Mouse (Mus musculus) erythroblast, embryonic 14.5 days (primary cell): ENCODE data around the gene Rundc3a.
"Not testable (repeated sequence)": the region's sequence is repeated elsewhere in the genome, so short reads cannot be mapped to it uniquely, and the experiment has no call there.

Experiments used
- GATA1 ChIP-seq: IDR thresholded peaks from 2 replicates; pipeline ENCODE4 v1.6.1; 2012; ENCODE audit warnings: low read length, inconsistent platforms, mixed read lengths
- TAL1 ChIP-seq: IDR thresholded peaks from 3 replicates; pipeline ENCODE4 v1.6.1; 2012; ENCODE audit warnings: low read length, inconsistent platforms, mixed read lengths

GRCm38 (mm10) chr11:102366103-102366502, 27.1 kb upstream of the Rundc3a start, which contains the start of gene Slc4a1:
- TF ChIP-seq TAL1, GATA1: not testable (repeated sequence)
